Mouse (Mus musculus) E14TG2a.4 (cell line): ENCODE results near the gene Ehd3.

Experiments used
- CTCF ChIP-seq: conservative IDR thresholded peaks from 2 replicates; pipeline ENCODE4 v1.5.1; 2014; ENCODE audit warnings: low read length
- NANOG ChIP-seq: IDR thresholded peaks from 2 replicates; pipeline ENCODE4 v1.6.1; 2014; ENCODE audit warnings: borderline replicate concordance, low read length, mixed read lengths
- POU5F1 ChIP-seq: IDR thresholded peaks from 2 replicates; pipeline ENCODE4 v1.6.1; 2014; ENCODE audit warnings: low read length, borderline replicate concordance

DNA sequence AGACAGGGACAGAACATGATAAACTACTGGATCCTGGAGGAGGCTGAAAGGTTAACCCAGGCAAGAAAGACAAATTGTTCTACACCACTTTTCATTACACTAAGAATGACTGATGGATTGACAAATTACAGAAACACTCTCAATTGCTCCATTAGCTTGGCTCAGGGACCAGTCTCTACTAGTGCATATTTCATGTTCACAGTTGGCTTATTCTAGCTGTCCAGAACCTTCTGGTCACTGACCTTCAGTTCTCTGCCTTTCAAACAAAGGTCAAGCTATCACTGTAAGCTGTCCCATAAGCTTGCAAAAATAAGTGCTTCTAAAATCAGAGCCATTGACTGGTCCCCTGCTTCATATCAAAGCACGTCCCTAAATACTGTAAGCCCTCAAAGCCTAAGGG lies 39.0 kb downstream of the Ehd3 start:
- TF ChIP-seq CTCF (no peak), NANOG (no peak), POU5F1 (no peak)
